Mouse (Mus musculus): Measurements from ENCODE around the gene Gigyf1.

DNA sequence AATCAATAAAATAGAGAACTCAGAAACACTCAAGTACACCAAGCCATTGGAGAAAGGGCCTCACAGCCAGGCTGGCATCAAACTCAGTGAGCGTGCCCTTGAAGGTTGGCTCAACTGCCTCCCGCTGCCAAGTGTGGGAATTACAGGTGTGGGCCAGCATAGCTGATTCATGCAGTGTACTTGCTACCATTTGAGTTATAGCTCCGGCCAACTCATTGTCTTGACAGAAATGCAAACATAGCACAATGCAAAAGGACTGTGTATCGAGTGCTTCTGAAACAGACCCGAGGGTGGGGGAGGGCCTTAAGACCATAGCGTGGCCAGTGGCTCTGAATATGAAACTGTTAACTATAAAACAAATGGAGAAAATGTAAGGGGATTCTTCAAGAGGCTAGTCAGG is 14.3 kb upstream of the Gigyf1 start:
- TF ChIP-seq EP300 (IDR thresholded peaks at IDR 0.05; ENCODE audit: low read depth) (no peak), CTCF (IDR thresholded peaks at IDR 0.05; ENCODE audit: low read depth) (peak; percentile 39)
